18 mouse cellular contexts compared by ENCODE assay signal in the genomic region with DNA sequence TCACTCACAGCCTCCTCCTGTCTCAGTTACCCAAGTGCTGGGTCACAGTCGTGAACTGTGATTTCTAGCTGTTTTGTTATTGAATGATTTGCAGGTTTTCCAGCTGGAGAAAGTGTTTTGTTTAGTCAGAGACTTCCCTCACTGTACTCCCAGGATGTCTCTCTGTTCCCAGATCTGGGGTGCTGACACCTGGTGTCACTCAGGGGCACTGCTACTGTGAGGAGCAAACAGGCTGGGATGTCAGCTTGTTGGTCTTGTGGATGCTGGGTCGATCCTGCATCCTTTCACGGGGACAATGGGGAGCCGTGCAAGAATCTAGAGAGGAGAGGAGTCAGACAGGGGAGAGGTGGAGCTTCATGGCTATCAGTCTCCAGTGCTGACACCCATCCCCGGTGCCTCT.
A peak's percentile ranks its signal among the peaks of the same experiment; 100 is the strongest.
DNase-seq lines count a peak whose midpoint lies in the region; TF ChIP-seq lines count a peak whose summit lies in the region.
"Had no signal": no experiment of that assay in that cellular context is flagged by ENCODE, and none has a peak within 500 bp of the region (broad histone marks: within the 10 kb centered on the region; RNA-seq: fewer than 3 reads in every experiment).

No protein-coding gene starts in this region.

- H3K27ac ChIP-seq in gastrocnemius, adult 2 months: no peak overlapping the region
- H3K27ac ChIP-seq in left cerebral cortex, adult 2 months: no peak overlapping the region
- H3K27ac ChIP-seq: forebrain, embryonic 15.5 days; hindbrain, embryonic 10.5 days; liver, embryonic 15.5 days; midbrain, embryonic 12.5 days had no signal

- no peak overlapping the region for H3K4me3 ChIP-seq in gastrocnemius, adult 2 months
- no peak overlapping the region for H3K4me3 ChIP-seq in left cerebral cortex, adult 2 months
- H3K4me3 ChIP-seq: forebrain, embryonic 15.5 days; hindbrain, embryonic 10.5 days; liver, embryonic 15.5 days; midbrain, embryonic 12.5 days had no signal

- DNase-seq in gastrocnemius, adult 2 months: no peak
- no peak for DNase-seq in gastrocnemius, postnatal 10 days
- no peak for DNase-seq in left cerebral cortex, adult 2 months (ENCODE audit: extremely low spot score in 1 of 2, low spot score in 2 of 2)
- DNase-seq in left cerebral cortex, postnatal 10 days (ENCODE audit: extremely low spot score in 1 of 2, low spot score in 2 of 2): no peak
- peak; percentile 11 for DNase-seq in 3T3-L1 (ENCODE audit: low read depth, low spot score)
- peak; percentile 50 for DNase-seq in ZHBTc4 (ENCODE audit: low read depth, low spot score)
- DNase-seq in embryo, embryonic 10.5 days (ENCODE audit: low spot score): no peak
- DNase-seq in spleen, postnatal 36 days (ENCODE audit: low spot score in 2 of 2): no peak
- DNase-seq: adrenal gland, postnatal 10 days; cerebellum, adult 9-10 months; embryo, embryonic 11 days; kidney, postnatal 10 days; lung, postnatal 36 days; right cerebral cortex, postnatal 14 days had no signal

- peak; percentile 41 for TF ChIP-seq CTCF in gastrocnemius, adult 2 months (IDR thresholded peaks at IDR 0.05)
- TF ChIP-seq CTCF in left cerebral cortex, adult 2 months (IDR thresholded peaks at IDR 0.05): peak; percentile 5

- intact Hi-C loops in gastrocnemius, adult 2 months (cut with DNase I): loop anchor here (5.0 kb wide), 2 partner anchors 40 to 305 kb away; partner anchors contain the start of genes Gm10964 and Olfml3
- intact Hi-C loops in left cerebral cortex, adult 2 months (cut with DNase I): no loop called here
- intact Hi-C loops in left cerebral cortex, postnatal 10 days (cut with DNase I): no loop called here

Comparison
In these comparisons a context has a peak if more than half of its experiments do, and no peak if none do; other contexts are left out.
1. DNase-seq: peak in 3T3-L1 (single experiment) and ZHBTc4 (single experiment); none in gastrocnemius, adult 2 months (single experiment), gastrocnemius, postnatal 10 days (single experiment), left cerebral cortex, adult 2 months (0 of 2), left cerebral cortex, postnatal 10 days (0 of 2), embryo, embryonic 10.5 days (single experiment) and spleen, postnatal 36 days (0 of 2).